Mouse (Mus musculus) hindbrain, postnatal 0 days (tissue): ENCODE measurements at regions not wholly inside any gene's neighbourhood (a gene's known extent, or its start where the extent isn't known, plus 50 kb on each side); places are given as distances from the start of the nearest gene placed in this dataset.

Experiments
- ATAC-seq: fragments of 200-750 bp; cut with Nextera tagmentation; 2 replicates; pipeline ENCODE4 v1.8.0; 2017; ENCODE audit warnings: mild to moderate bottlenecking, moderate TSS enrichment, moderate library complexity
- DNase-seq: peaks from one replicate; pipeline ENCODE4 v3.0.0-alpha.2; 2015; ENCODE audit warnings: low spot score
- H3K27ac ChIP-seq: fragments of 300-500 bp; sonication (generic); 2 replicates; pipeline ENCODE4 v1.5.1; 2014; ENCODE audit warnings: mild to moderate bottlenecking
- H3K27me3 ChIP-seq: fragments of 300-500 bp; sonication (generic); 2 replicates; pipeline ENCODE4 v1.6.1; 2014; ENCODE audit warnings: low read length, mixed read lengths; ENCODE audit not compliant: insufficient read depth
- H3K36me3 ChIP-seq: fragments of 300-500 bp; sonication (generic); 2 replicates; pipeline ENCODE4 v1.6.1; 2014; ENCODE audit warnings: low read length, mixed read lengths; ENCODE audit not compliant: insufficient read depth
- H3K4me1 ChIP-seq: fragments of 300-500 bp; sonication (generic); 2 replicates; pipeline ENCODE4 v1.6.1; 2014; ENCODE audit warnings: antibody characterized with exemption, low read length, mixed read lengths; ENCODE audit not compliant: insufficient read depth
- H3K4me2 ChIP-seq: fragments of 300-500 bp; sonication (generic); 2 replicates; pipeline ENCODE4 v1.6.1; 2014; ENCODE audit warnings: low read depth, mild to moderate bottlenecking, low read length, moderate library complexity, mixed read lengths
- H3K4me3 ChIP-seq: fragments of 300-500 bp; sonication (generic); 2 replicates; pipeline ENCODE4 v1.5.1; 2014; ENCODE audit warnings: low read length
- H3K9ac ChIP-seq: fragments of 300-500 bp; sonication (generic); replicated peaks from 2 replicates; pipeline ENCODE4 v1.6.1; 2014; ENCODE audit warnings: mild to moderate bottlenecking, low read length, moderate library complexity, mixed read lengths
- H3K9me3 ChIP-seq: fragments of 300-500 bp; sonication (generic); 2 replicates; pipeline ENCODE4 v1.6.1; 2016; ENCODE audit warnings: low read length, mixed read lengths
- CTCF ChIP-seq: IDR thresholded peaks from 2 replicates; pipeline ENCODE4 v1.5.1; 2016; ENCODE audit warnings: antibody characterized with exemption, control low read depth, low read depth
- WGBS: fragments of 180-500 bp; shearing (Covaris S2); extraction: QIAGEN DNeasy Blood & Tissue Kit; methylation state at CpG from one replicate; pipeline ENCODE4 v1.1.7; 2014; 5-methylcytosine and 5-hydroxymethylcytosine counted together

- no peak overlapping the region for H3K27ac ChIP-seq
- no peaks in the 10 kb centered on the region for H3K27me3 ChIP-seq
- H3K4me3 ChIP-seq, result no peak overlapping the region
- no peaks in the 10 kb centered on the region for H3K4me1 ChIP-seq
- ATAC-seq (no peak), DNase-seq (no peak)
- no peak overlapping the region for H3K4me2 ChIP-seq
- H3K36me3 ChIP-seq, result no peaks in the 10 kb centered on the region
- H3K9me3 ChIP-seq, result no peaks in the 10 kb centered on the region
- no peak overlapping the region for H3K9ac ChIP-seq
- 88% methylated on average over 2 of the region's 2 CpGs for WGBS
- TF ChIP-seq CTCF, result no peak
Measured at GRCm38 (mm10) chr6:11503136-11503535, 404.2 kb downstream of the Ndufa4 start.

- no peak for ATAC-seq
- H3K27ac ChIP-seq, result no peak overlapping the region
- no peak for DNase-seq
- H3K4me1 ChIP-seq, result no peaks in the 10 kb centered on the region
- TF ChIP-seq CTCF, result no peak
- no peaks in the 10 kb centered on the region for H3K36me3 ChIP-seq
- 88% methylated on average over 2 of the region's 2 CpGs for WGBS
- H3K27me3 ChIP-seq, result no peaks in the 10 kb centered on the region
- no peak overlapping the region for H3K9ac ChIP-seq
- no peak overlapping the region for H3K4me3 ChIP-seq
- no peak overlapping the region for H3K4me2 ChIP-seq
- no peaks in the 10 kb centered on the region for H3K9me3 ChIP-seq
Measured at GRCm38 (mm10) chr6:11494427-11494826, 412.9 kb downstream of the Ndufa4 start.

GRCm38 (mm10) chr6:11476950-11477349 lies 430.3 kb downstream of the Ndufa4 start:
- Histone ChIP-seq H3K4me3 (no peak overlapping the region), H3K9me3 (no peaks in the 10 kb centered on the region), H3K4me2 (no peak overlapping the region), H3K36me3 (no peaks in the 10 kb centered on the region), H3K9ac (no peak overlapping the region), H3K27ac (no peak overlapping the region), H3K27me3 (no peaks in the 10 kb centered on the region), H3K4me1 (no peaks in the 10 kb centered on the region)
- WGBS, result 30% methylated on average over 2 of the region's 2 CpGs
- no peak for TF ChIP-seq CTCF
- ATAC-seq (no peak), DNase-seq (no peak)
